Mouse (Mus musculus) gastrocnemius, adult 2 months (tissue): ENCODE data around the gene Wdr20. TPM values are rescaled to one million over a fixed set of nuclear protein-coding genes. Genes with fewer than 3 reads are reported as not detected.

Experiments
- DNase-seq: peaks from one replicate; pipeline ENCODE4 v3.0.0; 2022
- H3K27ac ChIP-seq: fragments of 200-600 bp; 2 replicates; pipeline ENCODE4 v1.8.1; 2022; ENCODE audit warnings: mild to moderate bottlenecking
- H3K4me3 ChIP-seq: fragments of 200-600 bp; 2 replicates; pipeline ENCODE4 v1.8.1; 2022; ENCODE audit warnings: mild to moderate bottlenecking, moderate library complexity
- CTCF ChIP-seq: fragments of 200-600 bp; IDR thresholded peaks from 2 replicates; pipeline ENCODE4 v1.8.1; 2022; ENCODE audit warnings: antibody characterized with exemption, mild to moderate bottlenecking, moderate library complexity
- intact Hi-C: fragments of 180-260 bp; cut with DNase I; formaldehyde crosslinking; loops from one replicate; pipeline ENCODE4 v1.15.1; 2025
- total RNA-seq, 2 experiments: library from RNA; stranded (reverse); gene quantifications; 2 replicates each; pipeline ENCODE4 v1.2.3; 2021

The Wdr20 gene
- total RNA-seq, 2 experiments from 2014 or later, result 18.9 to 22.0 TPM

- no peak for DNase-seq
- no peak for TF ChIP-seq CTCF
- intact Hi-C loops, result no loop called here
These were observed 79.1 kb downstream of the Wdr20 start for GRCm38 (mm10) chr12:110816833-110817232.

GRCm38 (mm10) chr12:110819367-110819766 lies 81.6 kb downstream of the Wdr20 start:
- intact Hi-C loops, result no loop called here
- Histone ChIP-seq H3K27ac (no peak overlapping the region), H3K4me3 (no peak overlapping the region)
- no peak for DNase-seq
- no peak for TF ChIP-seq CTCF

More at GRCm38 (mm10) chr12:110816833-110817232, 79.1 kb downstream of the Wdr20 start:
- Histone ChIP-seq H3K4me3 (no peak overlapping the region), H3K27ac (no peak overlapping the region)

GRCm38 (mm10) chr12:110821787-110822186 lies 84.0 kb downstream of the Wdr20 start:
- TF ChIP-seq CTCF, result no peak
- Histone ChIP-seq H3K27ac (no peak overlapping the region), H3K4me3 (no peak overlapping the region)
- DNase-seq, result no peak
- intact Hi-C loops, result no loop called here

GRCm38 (mm10) chr12:110822366-110822765 lies 84.6 kb downstream of the Wdr20 start:
- intact Hi-C loops, result no loop called here
- no peak for TF ChIP-seq CTCF

GRCm38 (mm10) chr12:110828908-110829307 lies 91.2 kb downstream of the Wdr20 start:
- Histone ChIP-seq H3K4me3 (no peak overlapping the region), H3K27ac (no peak overlapping the region)
- intact Hi-C loops, result no loop called here
- no peak for DNase-seq
- no peak for TF ChIP-seq CTCF

More at GRCm38 (mm10) chr12:110822366-110822765, 84.6 kb downstream of the Wdr20 start:
- no peak overlapping the region for H3K4me3 ChIP-seq
- no peak overlapping the region for H3K27ac ChIP-seq
- no peak for DNase-seq

- DNase-seq, result no peak
- Histone ChIP-seq H3K27ac (no peak overlapping the region), H3K4me3 (no peak overlapping the region)
- intact Hi-C loops, result no loop called here
- no peak for TF ChIP-seq CTCF
These were observed 92.7 kb downstream of the Wdr20 start for GRCm38 (mm10) chr12:110830293-110831024.

GRCm38 (mm10) chr12:110835182-110835581 lies 97.4 kb downstream of the Wdr20 start:
- DNase-seq, result no peak
- intact Hi-C loops, result no loop called here
- TF ChIP-seq CTCF, result no peak
- Histone ChIP-seq H3K4me3 (no peak overlapping the region), H3K27ac (no peak overlapping the region)

GRCm38 (mm10) chr12:110836729-110837128 lies 99.0 kb downstream of the Wdr20 start:
- Histone ChIP-seq H3K27ac (no peak overlapping the region), H3K4me3 (no peak overlapping the region)
- intact Hi-C loops, result no loop called here
- no peak for DNase-seq
- no peak for TF ChIP-seq CTCF

- no peak overlapping the region for H3K27ac ChIP-seq
- DNase-seq, result no peak
- no peak for TF ChIP-seq CTCF
These were observed 99.6 kb downstream of the Wdr20 start for GRCm38 (mm10) chr12:110837192-110837841.

GRCm38 (mm10) chr12:110837850-110838249 lies 100.1 kb downstream of the Wdr20 start:
- intact Hi-C loops, result no loop called here
- DNase-seq, result no peak
- Histone ChIP-seq H3K4me3 (no peak overlapping the region), H3K27ac (no peak overlapping the region)
- TF ChIP-seq CTCF, result no peak

More at GRCm38 (mm10) chr12:110837192-110837841, 99.6 kb downstream of the Wdr20 start:
- no peak overlapping the region for H3K4me3 ChIP-seq
- intact Hi-C loops, result no loop called here

- peak; percentile 95 for DNase-seq
- intact Hi-C loops, result loop anchor here (5.0 to 10.0 kb wide), 3 partner anchors 103 to 1996 kb away; partner anchors contain the start of gene Wdr20
- TF ChIP-seq CTCF, result no peak
These were observed 102.8 kb downstream of the Wdr20 start, which contains the start of gene Mok for GRCm38 (mm10) chr12:110840348-110841198. Gene Mok (minus strand): TSS chr12:110840939.

GRCm38 (mm10) chr12:110841731-110842493 lies 104.2 kb downstream of the Wdr20 start:
- no peak overlapping the region for H3K27ac ChIP-seq
- no peak overlapping the region for H3K4me3 ChIP-seq
- DNase-seq, result no peak
- intact Hi-C loops, result loop anchor here (2.0 to 10.0 kb wide), 5 partner anchors 105 to 1997 kb away; partner anchors contain the start of genes Hsp90aa1 and Wdr20
- TF ChIP-seq CTCF, result no peak

More at GRCm38 (mm10) chr12:110840348-110841198, 102.8 kb downstream of the Wdr20 start, which contains the start of gene Mok:
- Histone ChIP-seq H3K4me3 (peak within 1 kb of the TSS; percentile 99), H3K27ac (peak within 1 kb of the TSS; percentile 21; the same call in 1 of the 2 replicates)
